Mouse (Mus musculus): Measurements from ENCODE around the gene Ncl. TPM values are rescaled to one million over a fixed set of nuclear protein-coding genes. Genes with fewer than 3 reads are reported as not detected.

Gene Ncl
- polyA plus RNA-seq, 1 experiment from 2014 or later, result 483 TPM

DNA sequence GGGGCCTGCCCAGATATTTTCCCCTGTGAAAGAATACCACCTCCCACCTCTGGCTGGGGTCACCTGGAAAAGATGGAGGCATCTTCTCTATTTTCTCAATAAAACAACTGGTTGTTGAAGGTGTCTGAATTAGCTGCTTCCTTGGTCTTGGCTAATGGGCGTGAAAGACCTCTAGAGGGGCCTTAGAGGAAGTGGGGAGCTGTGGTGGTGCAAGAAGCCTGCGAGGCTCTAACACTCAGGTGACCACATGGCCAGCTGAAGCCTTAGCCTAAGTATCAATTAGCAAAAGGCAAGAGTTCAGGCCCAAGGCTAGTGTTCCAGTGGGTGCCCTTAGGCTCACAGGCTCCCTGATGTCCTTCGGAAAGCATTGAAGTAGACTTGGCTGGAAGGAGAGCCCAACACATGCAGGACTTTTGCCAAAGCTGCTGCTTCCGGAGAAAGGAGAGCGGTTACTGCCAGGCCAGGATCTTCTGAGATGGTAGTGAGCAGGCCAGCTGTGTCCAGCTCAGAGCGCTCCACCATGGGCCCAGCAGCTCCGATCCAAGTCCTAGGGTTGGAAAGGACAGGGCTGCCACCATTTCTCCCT, 51.9 kb downstream of the Ncl start:
- Histone ChIP-seq H3K27ac (replicated peaks; ENCODE audit: low read depth, low read length) (no peak overlapping the region), H3K9me3 (ENCODE audit: control insufficient read depth, low read length) (0 out of 2 replicates have a peak, but pooled peaks cover 3% of the 10 kb centered on the region), H3K27me3 (ENCODE audit: control insufficient read depth, insufficient read depth, low read length) (peaks cover 23% of the 10 kb centered on the region), H3K36me3 (ENCODE audit: control insufficient read depth, insufficient read depth, low read length) (no peaks in the 10 kb centered on the region), H3K4me1 (ENCODE audit: control insufficient read depth, insufficient read depth, low read length) (peaks cover 5% of the 10 kb centered on the region; the same call in 1 of the 2 replicates), H3K4me2 (ENCODE audit: low read depth, severe bottlenecking) (no peak overlapping the region), H3K4me3 (ENCODE audit: low read depth, low read length) (no peak overlapping the region), H3K9ac (ENCODE audit: low read length) (no peak overlapping the region)
- 82% methylated on average over 7 of the region's 7 CpGs for WGBS
- DNase-seq (ENCODE audit: low spot score) (no peak), ATAC-seq (ENCODE audit: insufficient number of reproducible peaks, low FRiP score, low TSS enrichment, low read depth) (no peak)

- ATAC-seq (ENCODE audit: insufficient number of reproducible peaks, low FRiP score, low TSS enrichment, low read depth) (no peak), DNase-seq (ENCODE audit: low spot score) (no peak)
- H3K4me3 ChIP-seq (ENCODE audit: low read depth, low read length), result no peak overlapping the region
- peaks cover 5% of the 10 kb centered on the region; the same call in 1 of the 2 replicates for H3K4me1 ChIP-seq (ENCODE audit: control insufficient read depth, insufficient read depth, low read length)
- H3K27me3 ChIP-seq (ENCODE audit: control insufficient read depth, insufficient read depth, low read length), result peaks cover 23% of the 10 kb centered on the region
- WGBS, result 81% methylated on average over 3 of the region's 3 CpGs
- H3K27ac ChIP-seq (replicated peaks; ENCODE audit: low read depth, low read length), result no peak overlapping the region
- no peaks in the 10 kb centered on the region for H3K36me3 ChIP-seq (ENCODE audit: control insufficient read depth, insufficient read depth, low read length)
- H3K9me3 ChIP-seq (ENCODE audit: control insufficient read depth, low read length), result 0 out of 2 replicates have a peak, but pooled peaks cover 3% of the 10 kb centered on the region
- no peak overlapping the region for H3K4me2 ChIP-seq (ENCODE audit: low read depth, severe bottlenecking)
- no peak overlapping the region for H3K9ac ChIP-seq (ENCODE audit: low read length)
Measured at GRCm38 (mm10) chr1:86306686-86307085, 52.5 kb downstream of the Ncl start.

GRCm38 (mm10) chr1:86303873-86304250, 55.3 kb downstream of the Ncl start:
- no peak for DNase-seq (ENCODE audit: low spot score)

DNA sequence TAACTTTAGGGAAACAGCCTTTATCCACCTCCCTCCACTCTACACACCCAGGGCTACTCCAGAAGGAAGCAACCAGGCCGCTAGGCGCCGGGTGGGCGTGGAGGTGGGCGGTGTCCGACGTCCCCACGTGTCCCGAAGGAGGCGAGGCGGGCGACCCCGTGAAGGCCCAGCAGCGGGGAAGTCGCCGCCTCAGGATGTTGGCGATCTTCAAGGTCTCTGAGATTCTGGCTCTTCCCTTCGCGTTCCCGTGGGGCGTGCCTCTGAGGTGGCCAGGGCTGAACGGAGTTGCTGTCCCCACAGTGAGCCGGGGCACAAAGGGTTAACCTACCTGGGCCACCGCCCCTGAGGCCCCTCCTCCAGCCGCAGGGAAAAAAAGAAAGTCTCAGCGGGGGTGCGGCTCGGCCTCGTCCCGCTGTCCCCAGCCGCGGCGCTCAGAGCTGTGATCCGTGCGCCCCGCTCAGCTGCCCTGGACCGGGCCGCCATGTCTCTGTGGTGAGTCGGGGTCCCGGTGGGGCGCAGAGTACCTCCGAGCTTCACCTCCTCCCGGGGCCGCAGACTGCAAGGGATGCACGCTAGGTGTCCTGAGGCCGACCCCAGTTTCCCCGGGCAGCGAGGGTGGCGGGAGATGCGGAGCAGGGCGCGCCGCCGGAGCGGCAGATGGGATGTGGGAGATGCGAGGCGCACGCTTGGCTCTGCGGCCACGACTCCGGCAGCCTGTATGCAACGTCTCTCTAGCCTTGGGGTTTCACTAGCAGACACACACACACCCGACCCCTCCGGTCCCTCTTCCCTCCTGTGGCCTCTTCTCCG, 55.9 kb downstream of the Ncl start:
- under 1% methylated on average over 62 of the region's 65 CpGs for WGBS
- Histone ChIP-seq H3K4me1 (ENCODE audit: control insufficient read depth, insufficient read depth, low read length) (peaks cover 19% of the 10 kb centered on the region), H3K9me3 (ENCODE audit: control insufficient read depth, low read length) (0 out of 2 replicates have a peak, but pooled peaks cover 3% of the 10 kb centered on the region), H3K36me3 (ENCODE audit: control insufficient read depth, insufficient read depth, low read length) (no peaks in the 10 kb centered on the region), H3K4me3 (ENCODE audit: low read depth, low read length) (peak overlapping the region; percentile 58), H3K27ac (replicated peaks; ENCODE audit: low read depth, low read length) (no peak overlapping the region), H3K4me2 (ENCODE audit: low read depth, severe bottlenecking) (peak overlapping the region; percentile 89), H3K9ac (ENCODE audit: low read length) (peak overlapping the region; percentile 66), H3K27me3 (ENCODE audit: control insufficient read depth, insufficient read depth, low read length) (peaks cover 23% of the 10 kb centered on the region)
- ATAC-seq (ENCODE audit: insufficient number of reproducible peaks, low FRiP score, low TSS enrichment, low read depth) (peak; percentile 74; the same call in 1 of the 2 replicates), DNase-seq (ENCODE audit: low spot score) (peak; percentile 84)

More at GRCm38 (mm10) chr1:86303873-86304250, 55.3 kb downstream of the Ncl start:
- Histone ChIP-seq H3K27me3 (ENCODE audit: control insufficient read depth, insufficient read depth, low read length) (peaks cover 23% of the 10 kb centered on the region), H3K36me3 (ENCODE audit: control insufficient read depth, insufficient read depth, low read length) (no peaks in the 10 kb centered on the region), H3K4me2 (ENCODE audit: low read depth, severe bottlenecking) (peak overlapping the region; percentile 89), H3K9me3 (ENCODE audit: control insufficient read depth, low read length) (0 out of 2 replicates have a peak, but pooled peaks cover 3% of the 10 kb centered on the region), H3K4me3 (ENCODE audit: low read depth, low read length) (peak overlapping the region; percentile 58), H3K4me1 (ENCODE audit: control insufficient read depth, insufficient read depth, low read length) (peaks cover 20% of the 10 kb centered on the region), H3K27ac (replicated peaks; ENCODE audit: low read depth, low read length) (no peak overlapping the region), H3K9ac (ENCODE audit: low read length) (peak overlapping the region; percentile 66; the same call in 1 of the 2 replicates)
- 3% methylated on average over 16 of the region's 16 CpGs for WGBS
- no peak for ATAC-seq (ENCODE audit: insufficient number of reproducible peaks, low FRiP score, low TSS enrichment, low read depth)

DNA sequence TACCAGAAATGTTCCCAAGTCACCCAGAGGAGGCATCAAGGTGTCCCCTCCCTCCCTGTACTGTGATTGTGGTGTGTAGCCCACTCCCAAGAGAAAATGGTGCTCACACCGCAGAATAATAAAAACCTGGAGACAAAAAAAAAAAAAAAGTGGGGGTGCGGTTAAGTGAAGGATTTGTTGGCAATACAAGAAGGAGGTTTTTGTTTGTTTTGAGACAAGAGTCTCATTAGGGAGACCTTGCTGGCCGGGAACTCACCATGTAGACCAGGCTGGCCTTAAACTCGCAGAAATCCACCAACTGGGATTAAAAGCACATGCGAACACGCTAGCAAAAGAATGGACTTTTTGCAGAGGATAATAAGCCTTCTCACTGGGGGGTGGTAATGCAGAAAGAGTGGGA, 56.7 kb downstream of the Ncl start, which contains the start of gene B3gnt7:
TSS of gene B3gnt7 (plus strand) at position 301 of the 400 bp plus-strand sequence.
- no peak within 1 kb of the TSS for H3K27ac ChIP-seq (replicated peaks; ENCODE audit: low read depth, low read length)
- ATAC-seq (ENCODE audit: insufficient number of reproducible peaks, low FRiP score, low TSS enrichment, low read depth) (no peak), DNase-seq (ENCODE audit: low spot score) (no peak)
- 0 out of 2 replicates have a peak, but pooled peaks cover 3% of the 10 kb centered on the region for H3K9me3 ChIP-seq (ENCODE audit: control insufficient read depth, low read length)
- peak within 1 kb of the TSS; percentile 58 for H3K4me3 ChIP-seq (ENCODE audit: low read depth, low read length)
- peak within 1 kb of the TSS; percentile 89 for H3K4me2 ChIP-seq (ENCODE audit: low read depth, severe bottlenecking)
- WGBS, result 23% methylated on average over 6 of the region's 6 CpGs
- peaks cover 23% of the 10 kb centered on the region for H3K27me3 ChIP-seq (ENCODE audit: control insufficient read depth, insufficient read depth, low read length)
- peak within 1 kb of the TSS; percentile 66 for H3K9ac ChIP-seq (ENCODE audit: low read length)
- H3K4me1 ChIP-seq (ENCODE audit: control insufficient read depth, insufficient read depth, low read length), result peaks cover 18% of the 10 kb centered on the region
- H3K36me3 ChIP-seq (ENCODE audit: control insufficient read depth, insufficient read depth, low read length), result no peaks in the 10 kb centered on the region

- DNase-seq (ENCODE audit: low spot score), result no peak
- Histone ChIP-seq H3K27me3 (ENCODE audit: control insufficient read depth, insufficient read depth, low read length) (peaks cover 23% of the 10 kb centered on the region), H3K9me3 (ENCODE audit: control insufficient read depth, low read length) (0 out of 2 replicates have a peak, but pooled peaks cover 3% of the 10 kb centered on the region), H3K27ac (replicated peaks; ENCODE audit: low read depth, low read length) (no peak overlapping the region), H3K4me2 (ENCODE audit: low read depth, severe bottlenecking) (no peak overlapping the region), H3K4me3 (ENCODE audit: low read depth, low read length) (no peak overlapping the region), H3K9ac (ENCODE audit: low read length) (no peak overlapping the region), H3K36me3 (ENCODE audit: control insufficient read depth, insufficient read depth, low read length) (no peaks in the 10 kb centered on the region), H3K4me1 (ENCODE audit: control insufficient read depth, insufficient read depth, low read length) (peaks cover 18% of the 10 kb centered on the region)
- ATAC-seq (ENCODE audit: insufficient number of reproducible peaks, low FRiP score, low TSS enrichment, low read depth), result no peak
- WGBS, result 34% methylated on average over 6 of the region's 6 CpGs
Measured at GRCm38 (mm10) chr1:86301221-86302091, 57.7 kb downstream of the Ncl start.

DNA sequence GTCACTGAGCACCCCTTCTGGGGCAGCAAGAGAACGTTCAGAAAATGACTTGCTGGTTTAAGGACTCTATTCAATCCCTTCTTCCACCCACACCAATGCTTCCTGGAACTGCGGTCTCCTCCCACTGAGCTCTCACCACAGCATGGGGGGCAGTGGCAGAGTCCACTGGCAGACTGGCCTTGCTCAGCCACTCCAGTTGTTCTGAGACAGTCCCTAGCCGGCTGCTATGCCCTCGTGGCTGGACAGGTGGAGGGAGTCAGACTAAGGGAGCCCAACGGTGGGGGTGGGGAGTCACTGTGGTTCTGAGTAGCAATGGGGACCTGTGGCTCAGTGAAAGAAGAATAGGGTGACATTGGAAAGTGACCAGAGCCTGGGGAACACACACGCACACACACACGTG, 58.5 kb downstream of the Ncl start:
- Histone ChIP-seq H3K27ac (replicated peaks; ENCODE audit: low read depth, low read length) (no peak overlapping the region), H3K4me2 (ENCODE audit: low read depth, severe bottlenecking) (no peak overlapping the region), H3K27me3 (ENCODE audit: control insufficient read depth, insufficient read depth, low read length) (peaks cover 23% of the 10 kb centered on the region), H3K36me3 (ENCODE audit: control insufficient read depth, insufficient read depth, low read length) (no peaks in the 10 kb centered on the region), H3K9me3 (ENCODE audit: control insufficient read depth, low read length) (0 out of 2 replicates have a peak, but pooled peaks cover 3% of the 10 kb centered on the region), H3K9ac (ENCODE audit: low read length) (no peak overlapping the region), H3K4me3 (ENCODE audit: low read depth, low read length) (no peak overlapping the region), H3K4me1 (ENCODE audit: control insufficient read depth, insufficient read depth, low read length) (peaks cover 18% of the 10 kb centered on the region)
- whole genome bisulfite sequencing, result 52% methylated on average over 7 of the region's 7 CpGs
- DNase-seq (ENCODE audit: low spot score) (peak; percentile 28), ATAC-seq (ENCODE audit: insufficient number of reproducible peaks, low FRiP score, low TSS enrichment, low read depth) (no peak)

DNA sequence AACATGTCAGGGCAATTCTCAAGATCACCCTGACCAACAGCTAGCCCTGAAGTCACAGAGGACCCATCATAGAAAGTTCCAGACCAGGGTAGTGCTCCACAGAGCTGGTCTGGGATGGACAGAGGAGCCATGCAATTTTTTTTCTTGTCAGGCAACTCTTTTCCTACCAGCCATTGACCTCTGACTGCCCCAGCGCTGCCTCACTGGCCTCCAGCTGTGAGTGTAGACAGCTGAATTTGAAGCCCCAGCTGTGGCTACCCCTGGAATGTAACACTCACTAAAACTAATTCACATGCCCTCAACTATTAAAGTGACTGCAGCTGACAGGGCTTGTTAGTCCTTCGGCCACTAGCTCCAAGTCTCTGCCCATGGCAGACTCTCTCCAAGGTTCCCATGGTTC, 59.1 kb downstream of the Ncl start:
- 10% methylated on average over 2 of the region's 2 CpGs for WGBS
- peaks cover 20% of the 10 kb centered on the region for H3K27me3 ChIP-seq (ENCODE audit: control insufficient read depth, insufficient read depth, low read length)
- H3K4me1 ChIP-seq (ENCODE audit: control insufficient read depth, insufficient read depth, low read length), result peaks cover 18% of the 10 kb centered on the region
- no peaks in the 10 kb centered on the region for H3K9me3 ChIP-seq (ENCODE audit: control insufficient read depth, low read length)
- H3K4me3 ChIP-seq (ENCODE audit: low read depth, low read length), result no peak overlapping the region
- no peak overlapping the region for H3K27ac ChIP-seq (replicated peaks; ENCODE audit: low read depth, low read length)
- H3K9ac ChIP-seq (ENCODE audit: low read length), result no peak overlapping the region
- no peak overlapping the region; the same call in 1 of the 2 replicates for H3K4me2 ChIP-seq (ENCODE audit: low read depth, severe bottlenecking)
- peak; percentile 74 for DNase-seq (ENCODE audit: low spot score)
- no peaks in the 10 kb centered on the region for H3K36me3 ChIP-seq (ENCODE audit: control insufficient read depth, insufficient read depth, low read length)
- ATAC-seq (ENCODE audit: insufficient number of reproducible peaks, low FRiP score, low TSS enrichment, low read depth), result no peak

Data from limb, embryonic 11.5 days (tissue).